Mouse (Mus musculus) kidney, adult 2 months (tissue): ENCODE measurements around the gene Ccdc167.

Experiments used
- CTCF ChIP-seq: fragments of 200-500 bp; conservative IDR thresholded peaks from 2 replicates; pipeline ENCODE4 v1.5.1; 2011; ENCODE audit warnings: low read depth, mild to moderate bottlenecking, control low read depth, low read length, moderate library complexity, mixed read lengths; ENCODE audit not compliant: insufficient read depth, insufficient read length
- POLR2A ChIP-seq: fragments of 200-500 bp; IDR thresholded peaks from one replicate; pipeline ENCODE4 v1.6.1; 2011; ENCODE audit warnings: low read depth, low read length, control low read depth

DNA sequence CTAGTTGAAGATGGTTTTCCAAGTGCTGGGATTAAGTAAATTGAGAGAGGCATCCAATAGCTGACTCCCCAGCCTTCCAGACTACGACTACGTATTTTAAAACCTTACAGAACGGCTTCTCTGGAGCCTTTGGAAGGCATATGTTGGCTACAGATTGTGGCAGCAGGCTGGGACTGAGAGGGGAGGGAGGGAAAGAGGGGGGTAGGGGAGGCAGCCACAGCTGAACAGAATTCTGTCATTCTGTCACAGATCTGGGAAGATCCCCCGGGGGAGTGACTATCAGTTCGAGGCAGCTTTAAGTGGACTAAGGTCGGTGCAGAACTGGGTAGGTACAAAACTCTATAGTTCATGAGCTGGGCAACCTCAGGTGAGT, 15.1 kb upstream of the Ccdc167 start:
- TF ChIP-seq CTCF (no peak), POLR2A (no peak)
